Mouse (Mus musculus): ENCODE measurements at regions not wholly inside any gene's neighbourhood (a gene's known extent, or its start where the extent isn't known, plus 50 kb on each side); places are given as distances from the start of the nearest gene placed in this dataset.
A peak's percentile ranks its signal among the peaks of the same experiment; 100 is the strongest.

DNA sequence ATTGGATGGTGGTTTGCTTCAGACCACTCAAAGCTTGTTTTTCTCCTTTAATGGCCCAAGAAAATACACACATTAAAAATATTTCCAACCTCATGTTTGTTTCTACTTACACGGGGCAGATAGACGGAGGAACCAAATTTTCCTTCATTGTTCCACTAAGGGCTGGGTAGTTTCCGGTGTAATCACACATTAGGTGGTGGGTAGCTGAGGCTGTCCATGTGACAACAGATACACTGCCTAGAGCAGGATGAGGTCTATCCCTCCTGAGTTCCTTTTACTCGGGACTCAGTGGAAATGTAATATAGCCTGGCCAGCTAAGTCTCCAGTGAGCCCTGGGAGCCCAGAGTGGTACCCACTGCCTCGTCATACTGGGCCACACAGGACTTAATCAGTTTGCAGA lies 192.5 kb downstream of the Rplp1 start:
- H3K36me3 ChIP-seq (ENCODE audit: control insufficient read depth, insufficient read depth, low read length, poor library complexity, severe bottlenecking) = no peaks in the 10 kb centered on the region
- H3K27me3 ChIP-seq (ENCODE audit: control insufficient read depth, insufficient read depth, low read length, poor library complexity, severe bottlenecking) = no peaks in the 10 kb centered on the region
- DNase-seq (ENCODE audit: low read depth, low spot score) = no peak

DNA sequence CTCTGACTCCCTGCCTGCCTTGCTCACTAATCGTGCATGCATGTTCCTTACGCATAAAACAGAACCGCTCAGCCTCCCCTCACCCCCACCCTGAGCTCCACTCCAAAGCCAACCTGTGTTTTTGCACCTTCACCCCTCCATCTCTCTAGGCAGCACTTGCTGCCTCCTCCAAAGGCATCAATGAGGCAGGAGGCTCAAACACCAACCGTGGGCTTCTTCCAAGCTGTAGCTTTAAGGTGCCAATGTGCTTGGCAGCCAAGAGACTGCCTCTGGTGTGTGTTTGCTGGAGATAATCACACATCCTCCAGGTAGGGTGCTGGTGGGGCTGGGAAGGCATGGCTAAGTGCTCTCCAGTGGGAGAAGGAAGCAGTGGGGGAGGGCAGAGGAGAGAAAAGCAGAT lies 193.3 kb downstream of the Rplp1 start:
- DNase-seq (ENCODE audit: low read depth, low spot score) = no peak
- H3K27me3 ChIP-seq (ENCODE audit: control insufficient read depth, insufficient read depth, low read length, poor library complexity, severe bottlenecking) = no peaks in the 10 kb centered on the region
- no peaks in the 10 kb centered on the region for H3K36me3 ChIP-seq (ENCODE audit: control insufficient read depth, insufficient read depth, low read length, poor library complexity, severe bottlenecking)

DNA sequence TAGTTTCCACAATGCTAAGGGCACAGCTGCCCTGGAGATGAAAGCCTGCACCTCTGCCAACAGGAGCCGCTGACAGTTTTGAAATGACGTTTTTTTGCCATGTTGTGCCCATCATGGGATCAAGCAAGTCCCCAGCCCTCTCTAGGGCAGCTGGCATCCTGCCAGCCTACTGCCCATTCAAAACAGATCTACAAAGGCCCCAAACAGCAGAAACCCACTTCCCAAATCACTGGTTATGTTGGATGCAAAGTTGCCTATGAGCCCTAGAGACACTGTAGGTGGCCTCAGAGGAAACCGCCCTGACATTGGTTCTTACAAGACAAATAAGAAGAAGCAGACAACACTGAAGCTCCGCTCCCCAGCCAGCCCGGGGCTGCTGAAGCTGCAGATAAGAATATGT lies 194.1 kb downstream of the Rplp1 start:
- Histone ChIP-seq H3K27me3 (ENCODE audit: control insufficient read depth, insufficient read depth, low read length, poor library complexity, severe bottlenecking) (no peaks in the 10 kb centered on the region), H3K36me3 (ENCODE audit: control insufficient read depth, insufficient read depth, low read length, poor library complexity, severe bottlenecking) (no peaks in the 10 kb centered on the region)
- no peak for DNase-seq (ENCODE audit: low read depth, low spot score)

DNA sequence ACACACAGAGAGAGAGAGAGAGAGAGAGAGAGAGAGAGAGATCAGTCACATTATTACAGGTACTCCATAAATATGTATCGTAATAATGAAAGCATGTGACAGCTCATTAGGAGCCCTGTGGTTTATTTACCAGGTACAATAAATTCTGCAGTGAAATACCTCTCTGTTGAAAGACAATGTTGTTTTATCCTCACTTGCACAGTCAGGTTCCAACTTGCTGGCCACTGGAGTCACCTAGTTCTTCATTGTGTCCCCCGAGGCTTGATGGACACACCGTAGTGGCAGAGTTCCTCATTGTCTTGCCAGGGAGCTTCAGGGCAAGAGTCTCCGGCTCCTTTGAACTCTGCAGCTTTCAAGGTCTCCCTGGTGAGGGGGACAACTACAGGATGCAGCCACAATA lies 197.6 kb downstream of the Rplp1 start:
- no peaks in the 10 kb centered on the region for H3K36me3 ChIP-seq (ENCODE audit: control insufficient read depth, insufficient read depth, low read length, poor library complexity, severe bottlenecking)
- H3K27me3 ChIP-seq (ENCODE audit: control insufficient read depth, insufficient read depth, low read length, poor library complexity, severe bottlenecking) = no peaks in the 10 kb centered on the region
- no peak for DNase-seq (ENCODE audit: low read depth, low spot score)

DNA sequence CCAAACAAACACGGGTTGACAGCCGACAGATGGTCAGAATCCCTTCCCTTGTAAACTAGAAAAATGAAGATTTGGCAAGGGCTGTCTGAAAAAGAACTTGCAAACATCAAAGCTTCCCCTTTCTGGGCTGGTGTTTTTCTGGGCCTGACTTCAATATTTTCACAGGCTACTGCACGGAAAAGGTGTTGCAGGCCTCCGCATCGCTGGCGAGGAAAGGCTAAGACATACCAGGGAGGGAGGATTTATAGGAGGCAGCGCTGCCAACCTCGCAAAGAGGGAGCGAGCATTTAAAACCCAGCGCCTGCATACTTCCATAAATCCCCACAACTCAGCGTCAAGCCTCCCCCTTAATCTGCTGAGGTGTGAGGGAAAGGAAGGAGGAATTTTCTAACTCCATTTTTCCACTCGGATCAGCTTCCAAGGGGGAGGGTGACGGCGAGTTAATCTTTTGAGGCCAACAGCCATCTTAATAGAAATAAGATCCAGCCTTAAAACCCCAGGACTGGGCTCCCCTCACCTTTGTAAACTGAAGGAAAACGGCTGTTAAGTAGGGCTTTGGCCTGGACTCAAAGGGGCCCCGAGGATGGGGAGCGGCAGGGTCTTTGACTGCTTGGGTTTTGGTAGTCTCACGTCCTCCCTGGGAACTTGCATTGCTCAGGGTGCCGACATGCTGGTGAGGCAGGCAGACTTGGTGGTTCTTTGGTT lies 199.9 kb downstream of the Rplp1 start:
- no peaks in the 10 kb centered on the region for H3K27me3 ChIP-seq (ENCODE audit: control insufficient read depth, insufficient read depth, low read length, poor library complexity, severe bottlenecking)
- no peaks in the 10 kb centered on the region for H3K36me3 ChIP-seq (ENCODE audit: control insufficient read depth, insufficient read depth, low read length, poor library complexity, severe bottlenecking)
- no peak for DNase-seq (ENCODE audit: low read depth, low spot score)

DNA sequence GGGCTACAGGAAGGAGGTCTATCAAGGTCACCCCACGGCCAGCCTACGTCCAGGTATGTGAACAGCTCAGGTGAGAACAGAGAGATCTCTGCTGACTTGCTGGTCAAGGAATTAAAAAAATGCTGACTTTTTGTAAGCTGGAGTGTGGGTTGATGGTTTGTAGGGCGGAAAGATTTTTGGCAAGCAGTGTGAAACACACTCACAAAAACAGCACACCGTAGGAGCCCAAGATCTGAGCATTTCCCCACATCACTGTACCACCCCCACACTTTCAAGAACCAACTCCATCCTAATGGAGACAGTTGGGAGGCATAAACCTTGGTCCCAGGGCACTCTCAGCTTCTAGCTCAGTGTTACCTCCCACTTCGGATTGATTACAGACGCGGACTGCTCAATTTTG lies 200.5 kb downstream of the Rplp1 start:
- no peaks in the 10 kb centered on the region for H3K27me3 ChIP-seq (ENCODE audit: control insufficient read depth, insufficient read depth, low read length, poor library complexity, severe bottlenecking)
- no peak for DNase-seq (ENCODE audit: low read depth, low spot score)
- H3K36me3 ChIP-seq (ENCODE audit: control insufficient read depth, insufficient read depth, low read length, poor library complexity, severe bottlenecking) = no peaks in the 10 kb centered on the region

DNA sequence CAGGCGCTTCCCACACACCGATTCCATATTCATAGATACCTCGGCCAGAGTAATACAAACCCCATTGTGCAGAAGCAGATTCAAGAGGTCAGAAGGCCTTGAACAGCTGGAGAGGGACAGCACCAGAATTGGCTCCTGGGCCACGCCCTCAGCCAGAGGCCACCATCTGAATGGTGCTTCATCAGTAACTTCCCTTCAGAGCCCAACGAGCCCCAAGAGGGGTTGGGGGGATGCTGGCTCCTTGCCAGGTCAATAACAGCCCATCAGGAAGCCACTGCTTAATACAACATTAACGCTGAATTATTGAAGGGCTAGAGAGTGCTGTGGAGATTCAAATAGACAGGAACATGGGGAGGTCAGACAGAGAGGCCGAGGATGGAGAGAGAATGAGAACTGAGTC lies 203.0 kb downstream of the Rplp1 start:
- Histone ChIP-seq H3K27me3 (ENCODE audit: control insufficient read depth, insufficient read depth, low read length, poor library complexity, severe bottlenecking) (no peaks in the 10 kb centered on the region), H3K36me3 (ENCODE audit: control insufficient read depth, insufficient read depth, low read length, poor library complexity, severe bottlenecking) (no peaks in the 10 kb centered on the region)
- no peak for DNase-seq (ENCODE audit: low read depth, low spot score)

DNA sequence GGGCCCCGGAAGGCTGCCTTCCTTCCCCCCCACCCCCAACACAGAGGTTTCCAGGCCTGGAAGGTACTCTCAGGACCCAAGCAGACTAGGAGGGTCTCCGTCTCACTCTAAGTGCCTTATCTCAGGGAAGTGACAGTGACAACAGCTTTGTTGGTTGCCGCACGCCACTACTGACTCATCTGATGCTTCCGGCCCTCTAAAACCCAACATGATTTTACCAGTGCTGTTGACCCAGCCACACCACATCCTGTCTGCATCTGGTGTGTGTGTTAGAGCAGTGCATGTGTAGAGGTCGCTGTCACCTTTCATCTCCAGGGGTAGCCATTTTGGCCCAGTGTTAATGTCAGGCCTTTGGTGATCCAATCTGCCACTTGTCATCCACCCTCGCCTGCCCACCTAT lies 206.5 kb downstream of the Rplp1 start:
- Histone ChIP-seq H3K27me3 (ENCODE audit: control insufficient read depth, insufficient read depth, low read length, poor library complexity, severe bottlenecking) (no peaks in the 10 kb centered on the region), H3K36me3 (ENCODE audit: control insufficient read depth, insufficient read depth, low read length, poor library complexity, severe bottlenecking) (no peaks in the 10 kb centered on the region)
- DNase-seq (ENCODE audit: low read depth, low spot score) = peak; percentile 78

DNA sequence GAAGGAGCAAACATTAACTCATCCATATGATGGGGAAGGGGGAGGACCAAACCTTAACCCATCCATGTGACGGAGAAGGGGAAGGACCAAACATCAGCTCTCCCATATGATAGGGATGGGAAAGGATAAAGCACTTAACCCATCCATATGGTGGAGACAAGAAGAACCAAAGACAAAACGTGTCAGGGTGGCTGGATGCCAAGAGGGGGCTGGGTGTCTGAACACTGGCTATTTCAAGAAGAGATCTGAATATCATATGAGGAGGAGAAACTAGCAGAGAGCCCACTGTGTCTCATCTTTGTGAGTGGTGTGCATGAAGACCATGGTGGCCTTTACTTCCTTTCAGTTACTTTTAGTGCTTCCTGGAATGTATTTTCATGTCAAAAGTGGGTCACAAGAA lies 207.0 kb downstream of the Rplp1 start:
- H3K27me3 ChIP-seq (ENCODE audit: control insufficient read depth, insufficient read depth, low read length, poor library complexity, severe bottlenecking) = no peaks in the 10 kb centered on the region
- DNase-seq (ENCODE audit: low read depth, low spot score) = no peak
- no peaks in the 10 kb centered on the region for H3K36me3 ChIP-seq (ENCODE audit: control insufficient read depth, insufficient read depth, low read length, poor library complexity, severe bottlenecking)

DNA sequence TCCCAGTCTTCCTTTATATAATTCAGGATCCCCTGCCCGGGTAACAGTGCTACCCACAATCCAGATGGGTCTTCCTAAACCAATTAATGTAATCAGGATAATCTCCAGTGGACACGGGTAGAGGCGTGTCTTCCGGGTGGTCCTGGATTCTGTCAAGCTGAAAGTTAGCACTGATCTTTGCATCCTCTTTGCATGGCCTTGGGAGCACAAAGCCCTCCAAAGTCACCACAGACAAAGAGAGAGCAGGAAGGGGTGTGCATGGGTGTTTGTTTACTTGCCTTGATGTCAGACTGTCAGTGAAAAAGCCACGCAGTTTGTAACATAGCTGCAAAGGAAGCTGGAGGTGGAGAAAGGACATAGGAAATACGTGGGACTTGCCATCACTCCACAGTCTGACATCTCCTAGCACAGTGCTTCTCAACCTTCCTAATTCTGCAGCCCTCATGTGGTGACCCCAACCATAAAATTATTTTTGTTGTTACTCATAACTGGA lies 208.0 kb downstream of the Rplp1 start:
- no peaks in the 10 kb centered on the region for H3K27me3 ChIP-seq (ENCODE audit: control insufficient read depth, insufficient read depth, low read length, poor library complexity, severe bottlenecking)
- no peak for DNase-seq (ENCODE audit: low read depth, low spot score)

DNA sequence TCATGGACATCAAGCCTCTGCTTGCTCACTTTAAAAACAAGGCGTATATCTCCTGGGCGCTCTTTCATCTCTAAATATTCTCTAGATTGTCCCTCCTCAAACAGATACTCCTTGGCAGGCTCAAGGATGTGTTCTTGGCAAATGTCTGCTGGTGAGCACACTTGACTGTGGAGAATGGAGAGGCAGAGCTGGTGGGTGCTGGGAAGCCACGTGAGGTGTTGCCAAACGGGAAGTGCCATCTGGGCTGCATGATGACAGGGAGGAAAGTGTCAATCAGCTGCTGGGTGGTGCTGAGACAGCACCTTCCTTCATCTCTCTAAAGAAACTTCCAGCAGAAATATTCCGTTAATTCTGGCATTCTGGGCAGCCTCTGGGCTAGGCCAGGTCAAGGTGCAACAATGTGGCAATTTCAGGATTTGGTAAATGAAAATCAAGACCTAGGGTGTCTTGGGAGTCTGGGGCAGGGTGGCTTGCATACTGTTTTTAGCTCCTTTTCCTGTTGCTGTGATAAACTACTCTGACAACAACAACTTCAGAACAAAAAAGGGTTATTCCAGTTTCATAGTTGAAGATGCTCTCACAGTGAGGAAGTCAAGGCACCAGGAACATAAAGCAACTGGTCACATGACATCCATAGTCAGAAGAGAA lies 208.6 kb downstream of the Rplp1 start:
- DNase-seq (ENCODE audit: low read depth, low spot score) = peak; percentile 44
- Histone ChIP-seq H3K36me3 (ENCODE audit: control insufficient read depth, insufficient read depth, low read length, poor library complexity, severe bottlenecking) (no peaks in the 10 kb centered on the region), H3K27me3 (ENCODE audit: control insufficient read depth, insufficient read depth, low read length, poor library complexity, severe bottlenecking) (no peaks in the 10 kb centered on the region)

More for the DNA sequence above, 208.0 kb downstream of the Rplp1 start:
- H3K36me3 ChIP-seq (ENCODE audit: control insufficient read depth, insufficient read depth, low read length, poor library complexity, severe bottlenecking) = no peaks in the 10 kb centered on the region

DNA sequence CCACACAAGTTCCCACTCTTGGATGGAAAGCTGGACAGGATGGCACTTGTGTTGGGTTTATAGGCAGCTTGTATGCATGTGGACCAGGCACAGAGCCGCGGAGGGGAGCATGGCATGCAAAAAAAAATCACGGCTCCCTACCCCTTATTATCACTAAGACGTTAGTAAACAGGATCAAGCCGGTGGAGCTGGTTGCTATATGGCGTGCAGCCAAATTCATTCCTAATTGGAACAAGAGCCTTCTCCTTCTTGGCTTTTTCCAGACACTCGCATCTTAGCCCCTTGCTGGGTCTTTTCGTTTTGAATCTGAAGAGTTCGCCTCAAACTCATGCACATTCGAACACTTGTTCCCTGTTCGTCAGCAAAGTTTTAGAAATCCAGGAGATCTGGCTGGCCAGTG lies 211.0 kb downstream of the Rplp1 start:
- no peak for DNase-seq (ENCODE audit: low read depth, low spot score)
- no peaks in the 10 kb centered on the region for H3K36me3 ChIP-seq (ENCODE audit: control insufficient read depth, insufficient read depth, low read length, poor library complexity, severe bottlenecking)
- H3K27me3 ChIP-seq (ENCODE audit: control insufficient read depth, insufficient read depth, low read length, poor library complexity, severe bottlenecking) = no peaks in the 10 kb centered on the region

DNA sequence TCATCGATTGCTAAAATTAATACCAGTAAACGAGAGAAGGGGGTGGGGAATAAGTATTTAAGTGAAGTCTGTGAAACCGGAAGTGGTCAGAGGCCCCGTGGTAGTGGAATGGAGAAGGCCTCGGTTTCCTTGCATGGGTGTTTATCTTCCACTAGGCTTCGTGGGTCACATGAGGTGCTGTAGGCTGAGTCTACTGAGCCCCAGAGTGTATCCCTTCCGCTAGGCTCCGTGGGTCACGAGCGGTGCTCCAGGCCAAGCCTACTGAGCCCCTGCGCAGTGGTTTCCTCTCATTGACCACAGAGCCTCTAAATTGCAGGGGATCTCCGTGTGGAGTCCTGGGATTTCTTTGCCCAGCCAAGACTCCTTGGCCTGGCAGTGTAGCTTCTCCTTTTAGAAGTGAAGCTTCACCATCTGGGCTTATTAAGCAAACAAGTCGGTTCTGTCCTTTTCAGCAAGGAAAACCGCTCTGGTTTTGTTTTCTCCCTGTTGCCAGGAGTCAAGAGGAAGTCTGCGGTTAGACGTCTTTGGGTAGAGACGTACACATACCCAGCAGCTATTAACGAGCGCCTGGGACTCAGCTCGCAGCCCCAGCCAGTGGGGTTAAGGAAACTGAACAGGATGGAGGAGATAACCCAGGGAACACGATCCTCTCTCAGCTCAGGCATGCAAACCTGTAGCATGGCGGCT lies 211.9 kb downstream of the Rplp1 start:
- Histone ChIP-seq H3K27me3 (ENCODE audit: control insufficient read depth, insufficient read depth, low read length, poor library complexity, severe bottlenecking) (no peaks in the 10 kb centered on the region), H3K36me3 (ENCODE audit: control insufficient read depth, insufficient read depth, low read length, poor library complexity, severe bottlenecking) (no peaks in the 10 kb centered on the region)
- DNase-seq (ENCODE audit: low read depth, low spot score) = peak; percentile 91

DNA sequence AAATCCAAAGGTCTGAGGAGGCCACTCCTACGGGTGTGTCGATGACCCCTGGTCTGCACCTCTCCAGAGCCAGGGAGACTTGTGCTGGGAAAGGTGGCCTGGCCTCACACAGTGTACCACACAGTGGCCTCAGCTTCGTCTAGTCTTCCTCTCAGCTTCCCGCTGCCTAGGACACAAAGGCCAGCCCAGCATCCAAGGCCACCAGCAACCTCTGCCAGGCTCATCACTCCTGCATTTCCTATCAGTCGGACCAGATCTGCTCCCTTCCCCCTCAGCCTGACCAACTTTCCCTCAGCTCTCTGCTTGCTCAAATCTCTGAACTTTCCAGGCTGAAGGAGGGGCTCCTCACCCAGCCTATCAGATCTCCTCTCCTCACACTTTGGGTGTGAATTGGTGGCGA lies 213.8 kb downstream of the Rplp1 start:
- no peak for DNase-seq (ENCODE audit: low read depth, low spot score)
- Histone ChIP-seq H3K36me3 (ENCODE audit: control insufficient read depth, insufficient read depth, low read length, poor library complexity, severe bottlenecking) (no peaks in the 10 kb centered on the region), H3K27me3 (ENCODE audit: control insufficient read depth, insufficient read depth, low read length, poor library complexity, severe bottlenecking) (no peaks in the 10 kb centered on the region)

DNA sequence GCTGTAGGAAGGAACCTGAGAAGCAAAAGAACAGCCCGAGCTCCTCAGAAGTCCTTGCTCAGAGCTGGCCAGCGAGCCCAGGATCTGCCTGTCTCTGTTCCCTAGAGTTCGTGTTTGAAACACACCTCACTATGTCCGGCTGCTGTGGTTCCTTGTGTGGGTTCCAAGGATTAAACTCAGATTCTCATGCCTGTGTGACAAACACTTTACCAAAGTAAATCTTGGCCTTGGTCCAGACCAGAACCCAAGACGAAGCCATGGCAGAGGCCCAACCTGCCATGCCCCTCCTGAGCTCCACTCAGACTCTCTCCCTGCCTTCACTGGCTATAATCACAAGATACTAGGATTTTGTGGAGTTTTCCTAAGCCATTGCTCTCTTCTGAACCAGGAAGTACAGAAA lies 214.7 kb downstream of the Rplp1 start:
- no peak for DNase-seq (ENCODE audit: low read depth, low spot score)
- Histone ChIP-seq H3K27me3 (ENCODE audit: control insufficient read depth, insufficient read depth, low read length, poor library complexity, severe bottlenecking) (no peaks in the 10 kb centered on the region), H3K36me3 (ENCODE audit: control insufficient read depth, insufficient read depth, low read length, poor library complexity, severe bottlenecking) (no peaks in the 10 kb centered on the region)
